Mouse (Mus musculus): ENCODE results near the gene Gpx4.

DNA sequence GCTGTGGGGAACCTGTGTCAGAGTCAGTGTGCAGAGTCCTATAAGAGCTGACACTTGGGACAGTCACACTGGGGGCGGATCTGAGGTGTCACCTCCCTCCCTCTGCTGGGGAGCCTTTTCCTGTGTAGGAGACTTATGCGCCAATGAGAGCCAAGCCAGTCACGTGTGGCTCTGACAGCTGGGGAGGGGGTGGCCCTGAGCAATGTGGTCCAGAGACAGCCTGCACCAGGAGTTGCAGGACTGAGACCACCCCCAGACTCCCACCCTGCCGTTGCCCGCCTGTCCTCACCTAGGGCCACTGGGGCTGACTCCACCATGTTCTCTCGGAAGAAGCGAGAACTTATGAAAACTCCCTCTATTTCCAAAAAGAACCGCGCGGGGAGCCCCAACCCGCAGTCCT, 30.5 kb upstream of the Gpx4 start, which contains the start of gene Arhgap45:
- TF ChIP-seq CTCF (IDR thresholded peaks at IDR 0.05): no peak
- TF ChIP-seq EP300 (IDR thresholded peaks at IDR 0.05): no peak

Data from lung, postnatal 0 days (tissue).